Mouse (Mus musculus): ENCODE results near the gene Yrdc.

DNA sequence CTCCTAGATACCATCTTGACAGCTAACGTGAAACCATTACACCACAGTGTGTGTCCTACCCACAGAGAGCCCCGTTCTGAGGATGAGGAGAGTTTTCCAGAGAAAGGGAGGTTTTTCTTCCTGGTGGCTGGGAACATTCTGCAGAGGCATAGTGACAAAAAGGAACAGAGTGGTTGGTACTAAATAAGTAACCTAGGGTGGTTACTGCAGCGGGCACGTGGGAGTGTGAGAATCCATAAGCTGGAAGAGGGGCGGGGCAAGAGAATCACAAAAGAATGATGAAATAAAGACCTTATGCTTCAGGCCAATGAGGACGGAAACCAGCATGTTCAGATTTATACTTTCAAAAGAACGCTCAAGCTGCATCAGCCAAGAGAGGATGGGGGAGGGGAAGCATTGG, 38.2 kb downstream of the Yrdc start:
- no peak for TF ChIP-seq CTCF (IDR thresholded peaks at IDR 0.05; ENCODE audit: extremely low read depth, insufficient read depth, insufficient read length, insufficient replicate concordance)
- no peak for TF ChIP-seq POLR2A (IDR thresholded peaks at IDR 0.05; ENCODE audit: low read depth, low read length)
